Mouse (Mus musculus) frontal cortex, postnatal 10 days (tissue): Measurements from ENCODE around the gene Hp1bp3.

Source experiments
- DNase-seq, 2 experiments: peaks; one replicate each; pipeline ENCODE4 v3.0.0; 2022; ENCODE audit warnings: low spot score in 2 of 2, mixed read lengths in 1 of 2

Hp1bp3 gene

DNA sequence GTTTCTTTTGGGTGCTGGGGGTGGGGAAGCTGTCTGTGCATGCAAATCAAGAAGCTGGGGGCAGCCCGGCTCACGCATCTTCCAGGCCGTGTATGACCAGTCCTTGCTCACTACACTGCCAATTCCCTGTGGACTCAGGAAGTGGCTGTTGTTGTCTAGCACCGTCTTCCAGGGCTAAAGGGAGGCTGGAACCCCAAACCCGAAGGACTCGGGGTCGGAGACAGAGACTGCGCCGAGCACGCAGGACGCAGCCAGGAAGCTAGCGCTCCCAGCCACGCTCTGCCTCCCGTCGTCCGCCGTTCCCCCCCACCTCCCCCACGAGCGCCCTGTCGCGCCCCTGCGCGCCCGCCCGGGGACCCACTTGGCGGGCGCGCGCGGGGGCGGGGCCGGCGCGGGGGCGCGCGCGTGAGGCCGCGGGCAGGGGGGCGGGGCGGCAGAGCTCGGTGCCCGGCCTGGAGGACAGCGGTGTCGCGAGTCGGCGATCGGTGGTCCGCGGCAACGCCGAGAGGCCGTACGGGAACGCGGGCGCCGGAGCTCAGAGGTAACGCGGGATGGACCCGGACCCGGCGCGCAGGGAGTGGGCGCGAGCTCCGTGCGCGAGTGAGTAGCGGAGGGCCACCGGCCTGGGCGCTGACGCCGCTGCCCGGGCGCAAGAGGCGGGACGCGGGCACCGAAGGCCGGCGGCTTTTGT lies at the start of gene Hp1bp3:
TSS of gene Hp1bp3 (plus strand) at position 97 of the 691 bp plus-strand sequence.
- DNase-seq: peak; percentile 68 to 79

GRCm38 (mm10) chr4:138166519-138166918 lies 49.6 kb upstream of the Hp1bp3 start:
- no peak for DNase-seq

GRCm38 (mm10) chr4:138168162-138168561 lies 47.9 kb upstream of the Hp1bp3 start:
- DNase-seq: no peak

GRCm38 (mm10) chr4:138169420-138169819 lies 46.7 kb upstream of the Hp1bp3 start:
- no peak for DNase-seq

DNA sequence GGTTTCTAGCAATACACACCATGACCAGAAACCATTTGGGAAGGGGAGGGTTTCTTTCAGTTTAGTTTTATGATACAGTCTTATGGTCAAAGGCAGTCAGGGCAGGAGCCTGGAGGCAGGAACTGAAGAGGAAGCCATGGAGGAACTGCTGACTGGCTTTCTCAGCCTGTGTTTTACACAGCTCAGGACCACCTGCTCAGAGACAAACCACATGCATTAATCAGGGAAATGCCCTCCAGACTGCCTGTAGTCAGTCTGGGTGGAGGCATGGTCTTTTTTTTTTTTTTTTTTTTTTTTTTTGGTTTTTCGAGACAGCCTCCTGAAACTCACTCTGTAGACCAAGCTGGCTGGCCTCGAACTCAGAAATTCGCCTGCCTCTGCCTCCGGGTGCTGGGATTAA lies 43.4 kb upstream of the Hp1bp3 start:
- no peak for DNase-seq

DNA sequence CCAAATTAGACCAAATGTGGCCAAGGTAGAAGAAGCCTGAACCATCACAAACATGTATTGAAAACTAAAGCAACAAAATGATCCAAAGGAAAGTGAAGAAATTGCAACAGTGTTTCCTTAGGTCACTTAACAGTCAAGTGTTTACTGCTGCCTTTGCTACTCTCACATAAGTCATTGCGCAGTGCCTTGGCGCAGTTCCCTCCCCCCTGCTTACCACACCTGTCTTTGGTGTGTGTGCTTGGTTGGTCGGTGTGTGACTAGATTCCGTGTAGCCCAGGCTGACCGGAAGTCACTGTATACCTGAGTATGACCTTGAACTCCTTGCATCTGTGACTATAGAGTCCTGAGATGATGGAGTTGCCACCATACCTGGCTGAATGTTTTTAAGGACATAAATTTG lies 36.7 kb upstream of the Hp1bp3 start:
- DNase-seq: no peak

DNA sequence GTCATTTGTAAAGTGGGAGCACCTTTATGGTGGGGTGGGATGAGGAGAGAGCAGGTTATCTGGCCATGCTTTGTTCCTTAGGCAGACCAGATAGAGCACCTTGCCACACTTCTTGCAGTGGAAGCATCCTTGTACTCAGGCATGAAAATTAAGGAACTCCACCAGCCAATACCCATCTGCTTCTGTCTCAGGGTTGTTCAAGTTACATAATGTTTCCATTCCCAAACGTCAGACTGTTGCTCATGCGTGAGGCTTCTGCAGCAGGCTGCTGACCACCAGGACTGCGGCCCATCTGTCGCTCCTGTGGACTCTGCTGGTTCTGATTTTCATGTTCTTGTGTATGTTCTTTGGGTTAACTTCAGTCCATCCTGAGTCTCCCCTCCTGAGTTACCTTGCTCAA lies 35.4 kb upstream of the Hp1bp3 start:
- DNase-seq: no peak

- DNase-seq: no peak
Observed at GRCm38 (mm10) chr4:138184056-138184455, 32.0 kb upstream of the Hp1bp3 start.

GRCm38 (mm10) chr4:138184573-138184981 lies 31.5 kb upstream of the Hp1bp3 start:
- no peak for DNase-seq

GRCm38 (mm10) chr4:138185961-138186360 lies 30.1 kb upstream of the Hp1bp3 start:
- no peak for DNase-seq

GRCm38 (mm10) chr4:138187995-138188394 lies 28.1 kb upstream of the Hp1bp3 start:
- no peak for DNase-seq

GRCm38 (mm10) chr4:138192561-138192960 lies 23.5 kb upstream of the Hp1bp3 start:
- no peak for DNase-seq

GRCm38 (mm10) chr4:138200769-138201168 lies 15.3 kb upstream of the Hp1bp3 start:
- DNase-seq: no peak

- DNase-seq: no peak
Observed at GRCm38 (mm10) chr4:138201696-138202095, 14.4 kb upstream of the Hp1bp3 start.

DNA sequence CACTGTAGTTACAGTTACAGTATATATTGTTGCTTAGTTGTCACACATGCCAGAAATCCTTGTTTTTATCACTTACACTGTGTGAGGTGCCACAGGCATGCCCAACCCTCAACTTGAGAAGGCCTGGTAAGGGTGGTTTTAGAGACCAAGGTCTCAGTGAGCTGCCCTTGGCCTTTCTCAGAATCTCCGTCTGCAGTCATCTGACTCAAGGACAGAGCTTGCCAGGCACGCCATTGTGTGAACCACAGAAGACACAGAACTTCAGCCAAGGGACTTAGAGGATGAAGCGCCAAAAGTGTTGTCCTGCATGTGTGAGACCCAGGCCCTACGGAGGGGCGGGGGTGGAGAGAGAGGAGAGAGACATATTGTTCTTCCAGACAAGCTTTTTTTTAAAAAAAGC lies 6.0 kb upstream of the Hp1bp3 start:
- DNase-seq: no peak

GRCm38 (mm10) chr4:138213861-138214260 lies 2.2 kb upstream of the Hp1bp3 start:
- no peak for DNase-seq

DNA sequence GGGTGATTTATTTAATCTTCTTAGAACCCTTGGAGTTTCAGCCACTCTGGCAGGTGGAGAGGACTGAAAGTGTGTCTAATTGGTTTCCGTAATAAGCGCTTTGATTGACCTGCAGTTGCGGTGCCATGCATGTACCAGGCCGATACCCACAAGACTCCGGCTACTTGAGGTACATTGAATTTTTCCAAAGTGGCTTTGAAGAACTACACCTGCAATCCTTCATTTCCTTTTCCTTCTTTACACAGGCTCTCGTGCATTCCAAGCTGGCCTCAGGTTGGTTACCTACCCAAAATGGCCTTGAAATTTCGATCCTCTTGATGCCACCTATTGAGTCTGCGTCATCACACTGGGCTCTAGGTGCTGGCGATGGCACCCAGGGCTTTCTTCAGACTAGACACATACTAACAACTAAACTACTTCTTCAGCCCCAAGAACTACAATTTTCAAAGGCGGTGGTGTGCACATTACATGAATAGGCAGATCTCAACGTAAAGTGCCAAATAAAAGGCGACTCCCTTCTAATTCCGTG lies 361 bp upstream of the Hp1bp3 start:
- no peak for DNase-seq

- DNase-seq: peak; percentile 97 to 98
Observed at GRCm38 (mm10) chr4:138216891-138217392, 846 bp downstream of the Hp1bp3 start.

GRCm38 (mm10) chr4:138217441-138217840 lies 1.3 kb downstream of the Hp1bp3 start:
- DNase-seq: no peak

DNA sequence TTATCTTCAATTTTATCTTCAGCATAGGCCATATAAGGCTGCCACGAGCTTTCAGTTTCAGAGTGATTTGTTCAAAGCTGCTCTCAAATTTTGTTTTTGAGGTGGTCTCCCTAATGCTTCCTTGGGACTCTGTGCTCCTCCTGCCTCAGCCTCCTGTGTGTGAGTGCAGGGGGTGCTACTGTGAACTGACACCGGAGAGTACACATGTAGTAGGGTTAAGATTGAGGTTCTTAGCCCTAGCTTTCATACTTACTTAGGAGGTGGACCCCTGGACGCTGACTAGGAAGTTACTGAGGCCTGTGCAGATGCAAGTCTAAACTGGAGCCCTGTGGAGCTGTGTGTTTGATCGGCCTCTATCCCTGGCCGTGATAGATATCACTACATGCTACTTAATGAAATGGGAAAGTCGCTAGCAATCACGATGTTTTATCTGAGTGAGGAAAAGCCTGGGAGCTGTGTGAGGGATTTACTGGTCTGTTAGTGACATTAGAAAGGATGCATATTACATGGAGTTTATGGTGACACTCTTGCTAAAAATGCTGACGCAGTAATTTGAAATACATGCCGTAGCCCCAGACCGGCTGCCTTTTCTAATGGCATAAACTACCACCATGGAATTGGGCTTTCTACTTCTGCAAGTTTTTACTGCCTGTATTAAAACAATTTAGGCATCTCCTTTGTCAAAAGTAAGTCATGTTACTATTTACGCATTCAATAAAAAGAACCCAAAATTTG lies 2.0 kb downstream of the Hp1bp3 start:
- no peak for DNase-seq

- no peak for DNase-seq
Observed at GRCm38 (mm10) chr4:138219331-138219730, 3.2 kb downstream of the Hp1bp3 start.

DNA sequence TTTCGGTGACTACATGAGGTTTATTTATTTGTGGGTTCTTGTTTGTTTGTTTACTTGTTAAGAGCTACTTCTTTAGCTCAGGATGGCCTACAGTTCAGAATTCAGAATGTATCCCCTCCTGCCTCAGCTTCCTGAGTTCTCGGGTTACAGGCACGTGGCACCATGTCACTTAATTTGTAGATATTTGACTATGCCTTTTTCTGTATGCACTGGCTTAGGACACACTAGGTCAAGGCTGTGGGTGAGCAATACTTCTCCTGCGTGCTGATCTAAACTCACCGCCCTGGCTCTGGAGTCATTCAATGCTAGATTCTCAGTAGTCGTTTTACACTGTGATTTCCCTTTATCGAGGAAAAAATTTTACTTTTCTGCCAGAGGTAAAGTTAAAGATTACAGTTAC lies 4.7 kb downstream of the Hp1bp3 start:
- no peak for DNase-seq

- DNase-seq: no peak
Observed at GRCm38 (mm10) chr4:138221406-138221805, 5.3 kb downstream of the Hp1bp3 start.
